In genomic region chr2:163645700-163646460, GRCm38 (mm10) we compare ENCODE assay signal across 7 mouse cellular contexts. TPM values are rescaled to one million over a fixed set of nuclear protein-coding genes. Genes with fewer than 3 reads are reported as not detected.
DNase-seq lines count a peak whose midpoint lies in the region; ATAC-seq and TF ChIP-seq lines count a peak whose summit lies in the region.

No protein-coding gene starts in this region.

- peak overlapping the region; percentile 98 for H3K27ac ChIP-seq in layer of hippocampus, adult 2 months
- H3K27ac ChIP-seq in bone marrow macrophage, adult 2 months (ENCODE audit: insufficient read depth, low read depth, low read length) = peak overlapping the region; percentile 98
- peak overlapping the region; percentile 100 for H3K27ac ChIP-seq in heart, embryonic 16.5 days (ENCODE audit: low read length)
- peak overlapping the region; percentile 100 for H3K27ac ChIP-seq in liver, embryonic 15.5 days (replicated peaks)

- 46% methylated on average over 11 of the region's 11 CpGs for WGBS in heart, embryonic 16.5 days
- 45% methylated on average over 11 of the region's 11 CpGs for WGBS in liver, embryonic 15.5 days (ENCODE audit: insufficient replicate concordance)

- H3K4me3 ChIP-seq in layer of hippocampus, adult 2 months = no peak overlapping the region
- 0 out of 2 replicates have a peak overlapping the region, but pooled peaks have one; percentile 24 for H3K4me3 ChIP-seq in bone marrow macrophage, adult 2 months (ENCODE audit: insufficient read depth, low read length)
- no peak overlapping the region for H3K4me3 ChIP-seq in heart, embryonic 16.5 days (ENCODE audit: low read length)
- H3K4me3 ChIP-seq in liver, embryonic 15.5 days (replicated peaks) = peak overlapping the region; percentile 88

- ATAC-seq in heart, embryonic 16.5 days (replicated peaks; ENCODE audit: extremely low read depth, insufficient read depth, low FRiP score) = no peak
- no peak for ATAC-seq in liver, embryonic 15.5 days (ENCODE audit: insufficient read depth)
- no peak for ATAC-seq in granulocyte monocyte progenitor cell, adult 5-6 weeks (replicated peaks; ENCODE audit: poor library complexity, severe bottlenecking)

- H3K4me1 ChIP-seq in bone marrow macrophage, adult 2 months (ENCODE audit: control insufficient read depth, insufficient read depth, low read length) = peaks cover 20% of the 10 kb centered on the region
- peaks cover 32% of the 10 kb centered on the region for H3K4me1 ChIP-seq in heart, embryonic 16.5 days (ENCODE audit: control insufficient read depth, insufficient read depth, low read length)
- peaks cover 29% of the 10 kb centered on the region for H3K4me1 ChIP-seq in liver, embryonic 15.5 days (replicated peaks)

- H3K36me3 ChIP-seq in heart, embryonic 16.5 days (ENCODE audit: control insufficient read depth, insufficient read depth) = 0 out of 2 replicates have a peak, but pooled peaks cover 2% of the 10 kb centered on the region
- H3K36me3 ChIP-seq in liver, embryonic 15.5 days (replicated peaks) = peaks cover 13% of the 10 kb centered on the region

- TF ChIP-seq POLR2A in bone marrow macrophage, adult 2 months (IDR thresholded peaks at IDR 0.05; ENCODE audit: borderline replicate concordance, low read depth, low read length) = no peak

- no peak for DNase-seq in layer of hippocampus, adult 2 months (ENCODE audit: low spot score in 2 of 2)
- no peak for DNase-seq in layer of hippocampus, postnatal 25 days (ENCODE audit: extremely low spot score in 1 of 2, low spot score in 1 of 2)
- DNase-seq in urinary bladder, postnatal 10 days (ENCODE audit: low spot score) = no peak

- peaks cover 7% of the 10 kb centered on the region for H3K9me3 ChIP-seq in heart, embryonic 16.5 days (replicated peaks; ENCODE audit: control insufficient read depth, low read length)
- H3K9me3 ChIP-seq in liver, embryonic 15.5 days (replicated peaks) = no peaks in the 10 kb centered on the region; the same call in 1 of the 2 replicates

- no peak for TF ChIP-seq CTCF in layer of hippocampus, adult 2 months (conservative IDR thresholded peaks at IDR 0.05)
- TF ChIP-seq CTCF in bone marrow macrophage, adult 2 months (IDR thresholded peaks at IDR 0.05; ENCODE audit: low read depth, low read length) = no peak

- H3K27me3 ChIP-seq in heart, embryonic 16.5 days (ENCODE audit: control insufficient read depth, insufficient read depth, low read length) = no peaks in the 10 kb centered on the region
- no peaks in the 10 kb centered on the region for H3K27me3 ChIP-seq in liver, embryonic 15.5 days

- H3K9ac ChIP-seq in heart, embryonic 16.5 days (ENCODE audit: low read length) = peak overlapping the region; percentile 47; the same call in 1 of the 2 replicates
- peak overlapping the region; percentile 54 for H3K9ac ChIP-seq in liver, embryonic 15.5 days

- peak overlapping the region; percentile 56; the same call in 1 of the 2 replicates for H3K4me2 ChIP-seq in heart, embryonic 16.5 days (ENCODE audit: low read depth, low read length)
- peak overlapping the region; percentile 79 for H3K4me2 ChIP-seq in liver, embryonic 15.5 days

RNA-seq across cellular contexts. Expression of gene Serinc3, which starts 0.9 kb away (rescaled TPM):
- total RNA-seq in layer of hippocampus, adult 2 months (2021) = 100 to 1,000 TPM; 198 to 204 TPM
- 100 to 1,000 TPM; 191 to 207 TPM for total RNA-seq in layer of hippocampus, postnatal 25 days (2021)
- polyA plus RNA-seq in bone marrow macrophage, adult 2 months (2012; ENCODE audit: insufficient read depth, insufficient read length, missing spikeins) = 1,486 and 1,613 TPM in 2 replicates
- polyA plus RNA-seq in heart, embryonic 16.5 days (2015; fragmentation: Nextera tagmentation; extraction: Ambion mirVana) = 56.1 and 71.3 TPM in 2 replicates
- polyA plus RNA-seq in liver, embryonic 15.5 days (2015; fragmentation: Nextera tagmentation; extraction: Ambion mirVana) = 126 and 129 TPM in 2 replicates
- total RNA-seq in granulocyte monocyte progenitor cell, adult 5-6 weeks (2014; fragmentation: Nextera tagmentation) = 505 and 572 TPM in 2 replicates
- total RNA-seq in granulocyte monocyte progenitor cell, adult 5-6 weeks (2017) = 503 and 505 TPM in 2 replicates

RNA-seq across cellular contexts. Expression of gene Pkig, which starts 12.3 kb away (rescaled TPM):
- 10 to 100 TPM; 93.7 to 93.9 TPM for total RNA-seq in layer of hippocampus, adult 2 months (2021)
- 10 to 100 TPM; 86.5 to 94.6 TPM for total RNA-seq in layer of hippocampus, postnatal 25 days (2021)
- polyA plus RNA-seq in bone marrow macrophage, adult 2 months (2012; ENCODE audit: insufficient read depth, insufficient read length, missing spikeins) = 83.8 and 87.8 TPM in 2 replicates
- polyA plus RNA-seq in heart, embryonic 16.5 days (2015; fragmentation: Nextera tagmentation; extraction: Ambion mirVana) = 374 and 420 TPM in 2 replicates
- polyA plus RNA-seq in liver, embryonic 15.5 days (2015; fragmentation: Nextera tagmentation; extraction: Ambion mirVana) = 93.3 and 95.5 TPM in 2 replicates
- 89.1 and 89.4 TPM in 2 replicates for total RNA-seq in granulocyte monocyte progenitor cell, adult 5-6 weeks (2014; fragmentation: Nextera tagmentation)
- 52.2 and 65.1 TPM in 2 replicates for total RNA-seq in granulocyte monocyte progenitor cell, adult 5-6 weeks (2017)

RNA-seq across cellular contexts. Expression of gene Ttpal, which starts 43.8 kb away (rescaled TPM):
- total RNA-seq in layer of hippocampus, adult 2 months (2021) = 10 to 100 TPM; 49.0 to 50.4 TPM
- 10 to 100 TPM; 47.9 to 61.3 TPM for total RNA-seq in layer of hippocampus, postnatal 25 days (2021)
- polyA plus RNA-seq in bone marrow macrophage, adult 2 months (2012; ENCODE audit: insufficient read depth, insufficient read length, missing spikeins) = 8.5 and 13.2 TPM in 2 replicates
- polyA plus RNA-seq in heart, embryonic 16.5 days (2015; fragmentation: Nextera tagmentation; extraction: Ambion mirVana) = 18.6 and 19.0 TPM in 2 replicates
- polyA plus RNA-seq in liver, embryonic 15.5 days (2015; fragmentation: Nextera tagmentation; extraction: Ambion mirVana) = 8.5 and 10.4 TPM in 2 replicates
- 21.1 and 21.8 TPM in 2 replicates for total RNA-seq in granulocyte monocyte progenitor cell, adult 5-6 weeks (2014; fragmentation: Nextera tagmentation)
- 12.7 and 13.3 TPM in 2 replicates for total RNA-seq in granulocyte monocyte progenitor cell, adult 5-6 weeks (2017)

Comparison
In these comparisons a context has a peak if more than half of its experiments do, and no peak if none do; other contexts are left out.
1. H3K4me3 ChIP-seq: peak in bone marrow macrophage, adult 2 months (single experiment) and liver, embryonic 15.5 days (single experiment); none in layer of hippocampus, adult 2 months (single experiment) and heart, embryonic 16.5 days (single experiment).
2. Peak in every context shown above with its lines, with median percentiles within 50 percentile points of each other: H3K27ac ChIP-seq.